Mouse (Mus musculus) heart, postnatal 0 days (tissue): ENCODE results near the gene Rnaset2a.
"Not testable (repeated sequence)": the region's sequence is repeated elsewhere in the genome, so short reads cannot be mapped to it uniquely, and the experiment has no call there.

Experiments
- CTCF ChIP-seq: IDR thresholded peaks from 2 replicates; pipeline ENCODE4 v1.5.1; 2016; ENCODE audit warnings: antibody characterized with exemption, control low read depth, low read depth
- EP300 ChIP-seq: IDR thresholded peaks from 2 replicates; pipeline ENCODE4 v1.6.1; 2016; ENCODE audit warnings: antibody characterized with exemption, low read depth

DNA sequence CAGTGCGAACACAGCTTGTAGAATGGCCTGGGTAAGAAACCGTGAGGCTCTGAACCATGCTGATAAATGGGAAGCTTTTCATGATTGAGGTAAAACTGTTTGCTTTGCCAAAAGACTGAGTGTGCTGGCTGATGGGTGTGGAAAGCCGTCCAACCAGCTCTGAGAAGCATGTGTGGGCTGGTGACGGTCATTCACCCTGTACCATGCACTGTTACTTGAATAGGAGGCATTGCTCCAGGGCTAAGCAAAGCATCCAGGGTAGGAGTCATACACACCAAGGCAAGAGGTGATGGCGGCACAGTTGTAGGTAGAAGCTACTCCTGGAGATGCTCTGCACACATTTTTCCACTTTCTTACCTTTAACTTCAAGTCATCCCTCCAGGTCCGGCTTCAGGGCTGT lies 23.3 kb downstream of the Rnaset2a start:
- TF ChIP-seq CTCF, EP300: not testable (repeated sequence)
